Mouse (Mus musculus) left cerebral cortex, postnatal 25 days (tissue): ENCODE data around the gene Celsr3. TPM values are rescaled to one million over a fixed set of nuclear protein-coding genes. Genes with fewer than 3 reads are reported as not detected.
A peak's percentile ranks its signal among the peaks of the same experiment; 100 is the strongest.

ENCODE experiments used
- DNase-seq, 2 experiments: peaks; one replicate each; pipeline ENCODE4 v3.0.0; 2022; ENCODE audit warnings: low spot score in 2 of 2, mixed read lengths in 1 of 2
- intact Hi-C: fragments of 180-260 bp; cut with DNase I; formaldehyde crosslinking; loops from one replicate; pipeline ENCODE4 v1.15.1; 2025
- microRNA-seq, 2 experiments: library from miRNA; unstranded; fragments of <30 nt; microRNA quantifications; one replicate each; pipeline ENCODE4 v1.2.0; 2022
- total RNA-seq, 2 experiments: library from RNA; stranded (reverse); gene quantifications; 2 replicates each; pipeline ENCODE4 v1.2.3; 2021

Gene Celsr3
- total RNA-seq, 2 experiments from 2014 or later, result 46.8 to 61.9 TPM

GRCm38 (mm10) chr9:108847374-108847773, 21.3 kb downstream of the Celsr3 start:
- DNase-seq, result no peak
- intact Hi-C loops, result no loop called here

- intact Hi-C loops, result no loop called here
- no peak for DNase-seq
Observed at GRCm38 (mm10) chr9:108848419-108848818, 22.3 kb downstream of the Celsr3 start.

- no peak for DNase-seq
- intact Hi-C loops, result loop anchor here (2.0 kb wide), 1 partner anchor 26 kb away; the partner anchor contains the start of gene Celsr3
Observed at GRCm38 (mm10) chr9:108852976-108853375, 26.9 kb downstream of the Celsr3 start, which contains the start of gene Slc26a6. Slc26a6 (plus strand) TSS chr9:108853283.

DNA sequence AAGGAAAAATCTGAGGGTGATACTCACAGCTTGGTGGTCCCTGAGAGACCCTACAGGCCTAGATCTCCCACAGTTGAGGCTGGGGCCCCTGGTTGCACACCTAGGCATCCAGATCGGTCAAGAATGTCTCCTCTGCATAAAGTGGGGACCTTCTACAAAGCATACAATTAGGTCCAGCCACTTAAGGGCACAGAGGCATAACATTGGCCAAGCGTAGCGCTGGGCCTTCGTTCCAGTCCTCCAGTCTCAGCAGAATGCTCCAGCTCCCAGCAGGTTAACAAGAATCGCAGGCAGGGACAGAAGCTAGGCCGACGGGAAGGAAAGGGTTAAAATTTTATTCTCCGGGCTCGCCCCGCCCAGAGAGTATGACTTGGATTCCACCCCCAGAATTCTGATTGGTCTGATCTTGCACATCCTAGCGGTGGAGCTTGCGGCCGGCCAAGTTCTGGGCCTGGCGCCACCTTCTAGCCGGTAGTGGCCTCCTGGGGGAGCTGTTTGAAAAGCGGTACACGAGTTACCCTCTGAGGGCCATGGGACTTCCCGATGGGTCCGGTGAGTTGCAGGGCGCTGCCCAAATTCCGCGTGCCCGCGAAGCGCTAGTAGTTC, 27.6 kb downstream of the Celsr3 start:
- peak; percentile 90 to 97 for DNase-seq
- intact Hi-C loops, result loop anchor here (2.0 kb wide), 1 partner anchor 27 kb away; the partner anchor contains the start of gene Celsr3

DNA sequence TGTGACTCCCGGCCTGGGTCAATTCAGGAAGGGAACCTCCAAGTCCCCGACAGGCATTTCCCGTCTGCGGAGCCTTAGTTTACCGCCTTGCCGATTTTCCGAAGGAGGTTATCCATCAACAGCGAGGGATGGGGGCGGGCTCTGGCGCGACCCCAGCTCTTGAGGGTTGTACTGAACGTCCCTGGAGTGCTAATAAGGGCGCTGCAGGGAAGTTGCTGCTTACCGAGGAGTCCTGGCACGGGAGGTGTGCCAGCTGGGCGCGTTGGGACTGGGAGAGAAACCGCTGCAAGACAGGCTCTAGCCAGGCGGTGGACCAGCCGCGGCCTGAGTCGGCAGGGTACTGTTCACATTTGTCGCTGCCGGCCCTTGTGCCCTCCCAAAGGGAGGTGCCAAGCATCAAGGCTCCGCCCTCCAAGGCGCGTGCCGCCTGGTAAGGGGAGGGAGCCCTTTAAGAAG, 28.1 kb downstream of the Celsr3 start:
- peak; percentile 83 to 92 for DNase-seq
- intact Hi-C loops, result no loop called here

- no peak for DNase-seq
- intact Hi-C loops, result no loop called here
Observed at GRCm38 (mm10) chr9:108855335-108855734, 29.2 kb downstream of the Celsr3 start.

GRCm38 (mm10) chr9:108858792-108859527, 32.8 kb downstream of the Celsr3 start:
- intact Hi-C loops, result no loop called here
- no peak for DNase-seq

Small RNAs within 50 kb of the gene (microRNA-seq; reads per million reads assigned to microRNA genes)
- gene Gm23156, result 0 reads per million in 2 experiments

Other genes with a start within 250 kb of the Celsr3 start
- 100 to 1,000 TPM; 112 to 126 TPM for gene Wdr6, start 247.6 kb upstream of the Celsr3 start, total RNA-seq
- gene P4htm, start 228.7 kb upstream of the Celsr3 start, total RNA-seq, result 10 to 100 TPM; 77.2 to 82.9 TPM
- 10 to 100 TPM; 48.3 to 50.9 TPM for gene Arih2, start 176.9 kb upstream of the Celsr3 start, total RNA-seq
- gene Slc25a20, start 164.2 kb upstream of the Celsr3 start, total RNA-seq, result 10 to 100 TPM; 12.6 to 14.4 TPM
- 10 to 100 TPM; 45.5 to 49.1 TPM for gene Prkar2a, start 137.0 kb upstream of the Celsr3 start, total RNA-seq
- 100 to 1,000 TPM; 152 to 153 TPM for gene Ip6k2, start 42.5 kb upstream of the Celsr3 start, total RNA-seq
- gene Nckipsd, start 18.0 kb upstream of the Celsr3 start, total RNA-seq, result 10 to 100 TPM; 54.4 to 60.5 TPM
- gene Slc26a6, start 27.0 kb downstream of the Celsr3 start, total RNA-seq, result 10 to 100 TPM; 18.4 to 19.1 TPM
- gene Tmem89, start 88.3 kb downstream of the Celsr3 start, total RNA-seq, result under 1 TPM in 1 of 2 experiments, not detected in 1; 0.39 TPM
- 100 to 1,000 TPM; 390 to 394 TPM for gene Uqcrc1, start 110.3 kb downstream of the Celsr3 start, total RNA-seq
- gene Col7a1, start 127.3 kb downstream of the Celsr3 start, total RNA-seq, result 1 to 10 TPM; 2.5 to 4.5 TPM
- not detected for gene Ucn2, start 159.7 kb downstream of the Celsr3 start, total RNA-seq
- gene Pfkfb4, start 165.5 kb downstream of the Celsr3 start, total RNA-seq, result 10 to 100 TPM; 12.5 to 15.5 TPM
- gene Shisa5, start 212.2 kb downstream of the Celsr3 start, total RNA-seq, result 10 to 100 TPM; 66.3 to 77.4 TPM
- gene Trex1, start 233.4 kb downstream of the Celsr3 start, total RNA-seq, result 10 to 100 TPM; 12.7 to 13.0 TPM
- 10 to 100 TPM; 25.8 to 28.5 TPM for gene Atrip, start 247.8 kb downstream of the Celsr3 start, total RNA-seq